Mouse (Mus musculus) liver, adult 2 months (tissue): ENCODE data around the gene Tmem9.

Source experiments
- CTCF ChIP-seq: fragments of 200-500 bp; IDR thresholded peaks from 2 replicates; pipeline ENCODE4 v1.5.1; 2011; ENCODE audit warnings: low read depth, low read length, control low read depth
- POLR2A ChIP-seq: fragments of 200-500 bp; IDR thresholded peaks from 2 replicates; pipeline ENCODE4 v1.6.1; 2011; ENCODE audit warnings: low read length, control low read depth; ENCODE audit not compliant: insufficient read depth; ENCODE audit errors: extremely low read depth

- TF ChIP-seq CTCF (no peak), POLR2A (no peak)
These were observed 22.3 kb downstream of the Tmem9 start for GRCm38 (mm10) chr1:136030201-136030600.
